Mouse (Mus musculus) megakaryocyte, embryonic 14.5 days (primary cell): ENCODE results near the gene Faah.

Source experiments
- FLI1 ChIP-seq: IDR thresholded peaks from 2 replicates; pipeline ENCODE4 v1.6.1; 2012; ENCODE audit warnings: low read length, inconsistent platforms, mixed read lengths
- GATA1 ChIP-seq: IDR thresholded peaks from 3 replicates; pipeline ENCODE4 v1.6.1; 2012; ENCODE audit warnings: mixed read lengths, low read length, inconsistent platforms, borderline replicate concordance

- TF ChIP-seq GATA1, result no peak
- TF ChIP-seq FLI1, result no peak
Observed at GRCm38 (mm10) chr4:115994662-115995375, 22.9 kb downstream of the Faah start.
